Mouse (Mus musculus): ENCODE results near the gene Garem2. TPM values are rescaled to one million over a fixed set of nuclear protein-coding genes. Genes with fewer than 3 reads are reported as not detected.

Gene Garem2
- polyA plus RNA-seq, 1 experiment from 2014 or later: 13.4 TPM

GRCm38 (mm10) chr5:30118018-30118417, 13.1 kb downstream of the Garem2 start:
- no peak for ATAC-seq (ENCODE audit: low FRiP score)
- Histone ChIP-seq H3K27me3 (ENCODE audit: control insufficient read depth, insufficient read depth, low read length) (peaks cover 3% of the 10 kb centered on the region; the same call in 1 of the 2 replicates), H3K9ac (no peak overlapping the region), H3K4me2 (replicated peaks) (no peak overlapping the region), H3K36me3 (replicated peaks; ENCODE audit: control insufficient read depth, insufficient read depth) (peaks cover 77% of the 10 kb centered on the region), H3K4me1 (replicated peaks; ENCODE audit: control insufficient read depth, insufficient read depth, low read length) (0 out of 2 replicates have a peak, but pooled peaks cover 3% of the 10 kb centered on the region), H3K27ac (no peak overlapping the region), H3K9me3 (ENCODE audit: control insufficient read depth, low read length) (no peaks in the 10 kb centered on the region), H3K4me3 (replicated peaks; ENCODE audit: low read length) (no peak overlapping the region)
- WGBS: 89% methylated on average over 1 of the region's 1 CpGs
- no peak for DNase-seq (ENCODE audit: low spot score)

- ATAC-seq (ENCODE audit: low FRiP score) (no peak), DNase-seq (ENCODE audit: low spot score) (no peak)
- Histone ChIP-seq H3K27me3 (ENCODE audit: control insufficient read depth, insufficient read depth, low read length) (no peaks in the 10 kb centered on the region), H3K4me3 (replicated peaks; ENCODE audit: low read length) (no peak overlapping the region), H3K4me1 (replicated peaks; ENCODE audit: control insufficient read depth, insufficient read depth, low read length) (no peaks in the 10 kb centered on the region), H3K9me3 (ENCODE audit: control insufficient read depth, low read length) (no peaks in the 10 kb centered on the region), H3K4me2 (replicated peaks) (no peak overlapping the region), H3K36me3 (replicated peaks; ENCODE audit: control insufficient read depth, insufficient read depth) (peaks cover 88% of the 10 kb centered on the region), H3K9ac (no peak overlapping the region), H3K27ac (no peak overlapping the region)
- WGBS: 78% methylated on average over 6 of the region's 6 CpGs
Observed at GRCm38 (mm10) chr5:30119163-30119562, 14.2 kb downstream of the Garem2 start.

GRCm38 (mm10) chr5:30120106-30120505, 15.1 kb downstream of the Garem2 start:
- Histone ChIP-seq H3K4me2 (replicated peaks) (no peak overlapping the region), H3K9me3 (ENCODE audit: control insufficient read depth, low read length) (no peaks in the 10 kb centered on the region), H3K27me3 (ENCODE audit: control insufficient read depth, insufficient read depth, low read length) (no peaks in the 10 kb centered on the region), H3K4me1 (replicated peaks; ENCODE audit: control insufficient read depth, insufficient read depth, low read length) (no peaks in the 10 kb centered on the region), H3K4me3 (replicated peaks; ENCODE audit: low read length) (no peak overlapping the region), H3K36me3 (replicated peaks; ENCODE audit: control insufficient read depth, insufficient read depth) (peaks cover 98% of the 10 kb centered on the region), H3K9ac (no peak overlapping the region), H3K27ac (no peak overlapping the region)
- WGBS: 91% methylated on average over 7 of the region's 7 CpGs
- DNase-seq (ENCODE audit: low spot score) (no peak), ATAC-seq (ENCODE audit: low FRiP score) (no peak)

- Histone ChIP-seq H3K9me3 (ENCODE audit: control insufficient read depth, low read length) (no peaks in the 10 kb centered on the region), H3K4me3 (replicated peaks; ENCODE audit: low read length) (no peak overlapping the region), H3K4me2 (replicated peaks) (no peak overlapping the region), H3K27ac (no peak overlapping the region), H3K27me3 (ENCODE audit: control insufficient read depth, insufficient read depth, low read length) (no peaks in the 10 kb centered on the region), H3K36me3 (replicated peaks; ENCODE audit: control insufficient read depth, insufficient read depth) (peaks cover 99% of the 10 kb centered on the region), H3K9ac (no peak overlapping the region), H3K4me1 (replicated peaks; ENCODE audit: control insufficient read depth, insufficient read depth, low read length) (no peaks in the 10 kb centered on the region)
- no peak for DNase-seq (ENCODE audit: low spot score)
- ATAC-seq (ENCODE audit: low FRiP score): no peak
- 92% methylated on average over 6 of the region's 6 CpGs for WGBS
Observed at GRCm38 (mm10) chr5:30122481-30122880, 17.5 kb downstream of the Garem2 start.

- H3K4me1 ChIP-seq (replicated peaks; ENCODE audit: control insufficient read depth, insufficient read depth, low read length): no peaks in the 10 kb centered on the region
- no peak for DNase-seq (ENCODE audit: low spot score)
- H3K36me3 ChIP-seq (replicated peaks; ENCODE audit: control insufficient read depth, insufficient read depth): peaks cover 99% of the 10 kb centered on the region
- ATAC-seq (ENCODE audit: low FRiP score): no peak
- no peak overlapping the region for H3K4me2 ChIP-seq (replicated peaks)
- no peak overlapping the region for H3K4me3 ChIP-seq (replicated peaks; ENCODE audit: low read length)
- no peaks in the 10 kb centered on the region for H3K27me3 ChIP-seq (ENCODE audit: control insufficient read depth, insufficient read depth, low read length)
- H3K9me3 ChIP-seq (ENCODE audit: control insufficient read depth, low read length): no peaks in the 10 kb centered on the region
- 46% methylated on average over 5 of the region's 5 CpGs for WGBS
- no peak overlapping the region for H3K9ac ChIP-seq
- H3K27ac ChIP-seq: no peak overlapping the region
Observed at GRCm38 (mm10) chr5:30125587-30125986, 20.6 kb downstream of the Garem2 start.

GRCm38 (mm10) chr5:30126756-30127155, 21.8 kb downstream of the Garem2 start:
- no peak overlapping the region for H3K4me3 ChIP-seq (replicated peaks; ENCODE audit: low read length)
- no peak for ATAC-seq (ENCODE audit: low FRiP score)
- H3K36me3 ChIP-seq (replicated peaks; ENCODE audit: control insufficient read depth, insufficient read depth): peaks cover 94% of the 10 kb centered on the region
- H3K9me3 ChIP-seq (ENCODE audit: control insufficient read depth, low read length): no peaks in the 10 kb centered on the region
- no peaks in the 10 kb centered on the region for H3K4me1 ChIP-seq (replicated peaks; ENCODE audit: control insufficient read depth, insufficient read depth, low read length)
- no peak overlapping the region for H3K4me2 ChIP-seq (replicated peaks)
- H3K27me3 ChIP-seq (ENCODE audit: control insufficient read depth, insufficient read depth, low read length): no peaks in the 10 kb centered on the region
- no peak overlapping the region for H3K27ac ChIP-seq
- H3K9ac ChIP-seq: no peak overlapping the region
- 87% methylated on average over 7 of the region's 7 CpGs for WGBS
- DNase-seq (ENCODE audit: low spot score): no peak

- peaks cover 94% of the 10 kb centered on the region for H3K36me3 ChIP-seq (replicated peaks; ENCODE audit: control insufficient read depth, insufficient read depth)
- 95% methylated on average over 13 of the region's 13 CpGs for WGBS
- no peak for ATAC-seq (ENCODE audit: low FRiP score)
- H3K4me3 ChIP-seq (replicated peaks; ENCODE audit: low read length): no peak overlapping the region
- no peak overlapping the region for H3K9ac ChIP-seq
- no peak for DNase-seq (ENCODE audit: low spot score)
- no peaks in the 10 kb centered on the region for H3K9me3 ChIP-seq (ENCODE audit: control insufficient read depth, low read length)
- no peaks in the 10 kb centered on the region for H3K27me3 ChIP-seq (ENCODE audit: control insufficient read depth, insufficient read depth, low read length)
- no peak overlapping the region for H3K4me2 ChIP-seq (replicated peaks)
- H3K4me1 ChIP-seq (replicated peaks; ENCODE audit: control insufficient read depth, insufficient read depth, low read length): no peaks in the 10 kb centered on the region
- no peak overlapping the region for H3K27ac ChIP-seq
Observed at GRCm38 (mm10) chr5:30127921-30128597, 23.1 kb downstream of the Garem2 start.

GRCm38 (mm10) chr5:30128680-30129079, 23.7 kb downstream of the Garem2 start:
- H3K4me2 ChIP-seq (replicated peaks): no peak overlapping the region
- no peak overlapping the region for H3K9ac ChIP-seq
- no peak overlapping the region for H3K4me3 ChIP-seq (replicated peaks; ENCODE audit: low read length)
- WGBS: 96% methylated on average over 6 of the region's 6 CpGs
- H3K9me3 ChIP-seq (ENCODE audit: control insufficient read depth, low read length): no peaks in the 10 kb centered on the region
- peaks cover 94% of the 10 kb centered on the region for H3K36me3 ChIP-seq (replicated peaks; ENCODE audit: control insufficient read depth, insufficient read depth)
- H3K27me3 ChIP-seq (ENCODE audit: control insufficient read depth, insufficient read depth, low read length): no peaks in the 10 kb centered on the region
- DNase-seq (ENCODE audit: low spot score): no peak
- ATAC-seq (ENCODE audit: low FRiP score): no peak
- H3K4me1 ChIP-seq (replicated peaks; ENCODE audit: control insufficient read depth, insufficient read depth, low read length): no peaks in the 10 kb centered on the region
- no peak overlapping the region for H3K27ac ChIP-seq

- ATAC-seq (ENCODE audit: low FRiP score): no peak
- 96% methylated on average over 4 of the region's 4 CpGs for WGBS
Observed at GRCm38 (mm10) chr5:30131246-30131645, 26.3 kb downstream of the Garem2 start.

GRCm38 (mm10) chr5:30132173-30132572, 27.2 kb downstream of the Garem2 start:
- no peak overlapping the region for H3K4me2 ChIP-seq (replicated peaks)
- no peak overlapping the region for H3K9ac ChIP-seq
- DNase-seq (ENCODE audit: low spot score): no peak
- no peak overlapping the region for H3K27ac ChIP-seq
- H3K9me3 ChIP-seq (ENCODE audit: control insufficient read depth, low read length): no peaks in the 10 kb centered on the region
- H3K4me3 ChIP-seq (replicated peaks; ENCODE audit: low read length): no peak overlapping the region
- no peak for ATAC-seq (ENCODE audit: low FRiP score)
- H3K27me3 ChIP-seq (ENCODE audit: control insufficient read depth, insufficient read depth, low read length): no peaks in the 10 kb centered on the region
- WGBS: 95% methylated on average over 2 of the region's 2 CpGs
- H3K36me3 ChIP-seq (replicated peaks; ENCODE audit: control insufficient read depth, insufficient read depth): peaks cover 88% of the 10 kb centered on the region
- H3K4me1 ChIP-seq (replicated peaks; ENCODE audit: control insufficient read depth, insufficient read depth, low read length): no peaks in the 10 kb centered on the region

More at GRCm38 (mm10) chr5:30131246-30131645, 26.3 kb downstream of the Garem2 start:
- no peaks in the 10 kb centered on the region for H3K27me3 ChIP-seq (ENCODE audit: control insufficient read depth, insufficient read depth, low read length)
- H3K27ac ChIP-seq: no peak overlapping the region
- H3K9ac ChIP-seq: no peak overlapping the region
- H3K4me2 ChIP-seq (replicated peaks): no peak overlapping the region
- DNase-seq (ENCODE audit: low spot score): no peak
- H3K36me3 ChIP-seq (replicated peaks; ENCODE audit: control insufficient read depth, insufficient read depth): peaks cover 91% of the 10 kb centered on the region
- no peaks in the 10 kb centered on the region for H3K9me3 ChIP-seq (ENCODE audit: control insufficient read depth, low read length)
- no peaks in the 10 kb centered on the region for H3K4me1 ChIP-seq (replicated peaks; ENCODE audit: control insufficient read depth, insufficient read depth, low read length)
- H3K4me3 ChIP-seq (replicated peaks; ENCODE audit: low read length): no peak overlapping the region

Measured in hindbrain, embryonic 14.5 days (tissue).